Mouse (Mus musculus) spleen, embryonic (tissue): ENCODE data around the gene Atp13a3.
"Not testable (repeated sequence)": the region's sequence is repeated elsewhere in the genome, so short reads cannot be mapped to it uniquely, and the experiment has no call there.

Experiments used
- CTCF ChIA-PET: fragments of 350-600 bp; sonication (Branson Sonifier 250); formaldehyde crosslinking; loops from one replicate; lab custom pipeline; 2022; lab: Charles Lee

Atp13a3 gene

GRCm38 (mm10) chr16:30364604-30365003 is 41.2 kb downstream of the Atp13a3 start:
- CTCF ChIA-PET, result no interaction called here

DNA sequence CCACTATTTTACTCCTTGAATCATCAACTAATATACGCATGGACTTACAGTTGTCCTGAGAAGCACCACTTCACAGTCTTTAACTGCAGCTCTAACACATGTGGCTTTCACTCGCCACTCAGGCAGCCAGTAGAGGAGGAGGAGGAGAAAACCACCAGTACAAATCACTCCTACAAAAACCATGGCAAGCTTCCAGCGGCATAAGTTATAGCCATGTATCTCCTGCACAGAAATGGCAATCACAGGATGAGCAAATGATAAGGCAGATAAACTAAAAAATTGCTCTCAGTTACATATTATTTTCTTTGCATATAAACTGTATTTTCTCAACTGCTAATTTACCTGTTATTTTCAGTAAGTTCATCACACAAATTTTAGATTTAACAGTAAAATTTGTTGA is 43.2 kb downstream of the Atp13a3 start:
- CTCF ChIA-PET, result no interaction called here

DNA sequence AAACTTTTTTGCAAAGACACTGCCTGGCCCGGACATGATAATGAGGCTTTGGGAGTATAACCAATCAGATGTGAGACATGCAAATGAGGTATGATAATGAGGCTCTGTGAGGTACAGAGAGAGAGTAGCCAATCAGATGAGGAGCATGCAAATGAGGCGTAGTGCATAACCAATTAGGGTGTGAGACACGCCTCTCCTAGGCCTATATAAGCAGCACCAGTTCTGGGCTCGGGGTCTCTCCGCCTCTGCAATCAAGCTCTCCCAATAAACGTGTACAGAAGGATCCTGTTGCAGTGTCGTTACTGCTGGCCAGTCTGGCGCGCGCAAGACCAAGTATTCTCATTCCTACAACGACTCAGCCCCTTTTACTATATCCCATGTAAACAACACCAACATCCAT is 52.3 kb downstream of the Atp13a3 start:
- CTCF ChIA-PET, result not testable (repeated sequence)

DNA sequence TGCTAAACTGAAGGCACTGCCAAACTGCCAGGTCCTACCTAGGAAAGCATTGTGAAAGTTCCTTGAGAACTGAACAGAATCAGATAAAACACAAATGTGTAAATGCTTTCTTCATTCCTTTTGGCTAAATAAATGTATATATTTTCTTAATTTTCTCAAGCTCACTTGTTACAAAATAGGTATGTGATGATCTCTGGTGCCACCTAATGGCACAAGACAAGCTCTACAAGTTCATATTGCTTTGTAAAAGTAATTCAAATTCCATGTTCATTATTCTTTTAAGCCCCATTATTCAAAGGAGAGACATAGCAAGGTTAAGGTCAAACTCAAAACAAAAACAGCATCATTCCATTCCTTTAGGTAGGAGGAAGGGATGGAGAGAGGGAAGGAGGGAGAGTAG is 91.5 kb downstream of the Atp13a3 start:
- CTCF ChIA-PET, result no interaction called here

- CTCF ChIA-PET, result interaction anchor here (0.6 kb wide), 1 partner anchor 358 kb away, joined by 3 read pairs; no protein-coding TSS in a partner anchor
Observed at GRCm38 (mm10) chr16:30310647-30311046, 95.1 kb downstream of the Atp13a3 start, which contains the start of gene Gp5. Gene Gp5, minus strand, starts transcription at chr16:30310779.

DNA sequence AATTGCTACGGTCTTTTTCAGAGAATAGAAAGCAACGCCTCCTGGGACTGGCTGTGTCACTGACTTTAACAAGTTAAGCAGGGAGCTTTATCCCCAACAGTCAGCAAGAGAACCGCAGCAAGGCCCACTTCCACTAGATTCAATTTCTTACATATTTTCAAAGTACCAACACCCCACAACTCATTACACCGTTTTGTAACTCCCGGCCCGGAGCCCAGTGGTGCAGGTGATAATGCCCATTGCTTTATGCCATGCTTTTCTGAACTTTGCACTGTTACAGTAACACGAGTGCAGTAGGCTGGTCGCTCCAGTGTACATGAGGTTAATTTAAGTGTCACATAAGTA is 95.6 kb downstream of the Atp13a3 start:
- CTCF ChIA-PET, result interaction anchor here (0.6 kb wide), 1 partner anchor 357 kb away, joined by 3 read pairs; no protein-coding TSS in a partner anchor

DNA sequence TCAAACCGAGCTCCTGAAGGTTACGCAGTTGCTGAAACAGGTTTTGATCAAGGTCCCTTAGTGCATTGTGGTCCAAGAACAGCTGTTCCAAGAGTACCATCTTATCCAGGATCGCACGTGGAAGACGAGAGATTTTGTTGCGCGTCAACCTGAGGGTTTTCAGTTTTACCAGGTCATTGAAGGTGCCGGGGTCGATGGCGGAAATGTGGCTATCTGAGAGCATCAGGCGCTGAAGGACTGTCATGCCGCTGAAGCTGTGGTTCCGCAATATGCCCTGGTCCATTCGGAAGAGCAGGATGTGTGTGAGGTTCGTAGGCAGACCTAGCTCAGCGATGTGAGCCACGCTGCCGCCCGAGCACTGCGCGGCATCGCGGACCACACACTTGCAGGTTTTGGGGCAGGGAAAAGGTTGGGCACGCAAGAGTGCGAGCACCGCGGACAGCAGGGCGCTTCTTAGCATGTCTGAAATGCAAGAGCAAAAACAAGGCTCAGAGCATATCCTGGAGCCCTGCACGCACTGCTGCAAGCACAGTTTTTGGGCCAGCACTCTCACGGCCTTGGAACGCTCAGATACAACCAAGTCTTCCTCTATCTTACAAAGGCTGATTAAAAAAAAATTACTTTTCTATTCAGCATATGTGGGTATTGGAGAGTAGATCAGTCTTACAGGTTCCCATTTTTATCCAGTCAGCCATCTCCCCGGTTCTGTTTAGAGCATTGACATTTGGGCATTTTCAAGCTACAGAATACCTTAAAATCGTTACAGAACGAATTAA is 96.2 kb downstream of the Atp13a3 start:
- CTCF ChIA-PET, result no interaction called here

GRCm38 (mm10) chr16:30308616-30309394 is 97.0 kb downstream of the Atp13a3 start:
- CTCF ChIA-PET, result no interaction called here

DNA sequence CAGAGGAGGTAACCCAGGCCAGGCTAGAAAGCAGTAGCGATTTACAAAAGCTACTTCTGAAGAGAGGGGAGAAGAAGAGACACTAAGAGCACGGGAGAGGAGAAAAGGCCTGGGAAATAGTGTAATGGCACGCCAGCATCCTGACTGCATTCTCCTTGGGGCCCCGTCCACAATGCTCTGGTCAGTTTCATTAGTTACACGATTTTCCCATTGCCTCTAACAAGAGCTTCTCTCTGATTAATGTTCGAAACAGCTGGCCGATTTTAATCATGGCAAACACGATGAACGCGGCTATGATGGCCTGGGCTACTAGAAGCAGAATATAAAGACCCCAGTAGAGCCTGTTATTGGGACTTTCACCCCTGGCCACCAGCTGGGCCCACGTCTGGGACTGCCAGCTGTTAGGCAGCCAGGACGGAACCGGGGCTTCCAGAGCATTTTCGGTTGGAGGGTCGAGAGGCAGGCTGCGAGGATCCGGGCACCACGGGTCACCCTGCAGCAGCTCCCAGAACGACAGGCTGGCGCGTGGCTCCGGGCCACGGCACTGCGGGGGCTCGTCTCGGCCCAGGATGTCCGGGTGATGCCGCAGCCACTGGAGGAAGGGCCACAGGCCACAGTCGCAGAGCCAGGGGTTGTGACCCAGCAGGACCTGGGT is 97.7 kb downstream of the Atp13a3 start:
- CTCF ChIA-PET, result no interaction called here

DNA sequence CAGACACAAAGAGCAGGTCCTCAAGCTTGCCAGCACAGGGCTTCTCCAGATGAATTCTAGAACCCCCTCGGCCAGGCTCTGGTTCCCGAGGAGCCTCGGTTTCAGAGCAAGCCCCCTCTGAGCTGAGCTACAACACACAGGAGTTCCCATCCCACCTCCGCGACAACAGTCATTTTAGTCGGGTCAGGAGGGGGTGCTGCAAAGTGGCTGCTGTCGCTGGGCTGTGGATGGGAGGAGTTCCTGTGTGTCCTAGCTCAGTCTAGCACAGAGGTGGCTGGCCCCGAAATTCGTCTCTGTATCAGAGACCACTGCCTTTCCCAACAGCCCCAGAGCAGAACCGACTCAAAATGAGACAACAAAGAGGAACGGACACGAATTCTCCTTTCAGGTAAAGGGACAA is 98.5 kb downstream of the Atp13a3 start:
- CTCF ChIA-PET, result no interaction called here

GRCm38 (mm10) chr16:30306102-30306501 is 99.7 kb downstream of the Atp13a3 start:
- CTCF ChIA-PET, result interaction anchor here (0.5 kb wide), 1 partner anchor 69 kb away, joined by 10 read pairs; no protein-coding TSS in a partner anchor

DNA sequence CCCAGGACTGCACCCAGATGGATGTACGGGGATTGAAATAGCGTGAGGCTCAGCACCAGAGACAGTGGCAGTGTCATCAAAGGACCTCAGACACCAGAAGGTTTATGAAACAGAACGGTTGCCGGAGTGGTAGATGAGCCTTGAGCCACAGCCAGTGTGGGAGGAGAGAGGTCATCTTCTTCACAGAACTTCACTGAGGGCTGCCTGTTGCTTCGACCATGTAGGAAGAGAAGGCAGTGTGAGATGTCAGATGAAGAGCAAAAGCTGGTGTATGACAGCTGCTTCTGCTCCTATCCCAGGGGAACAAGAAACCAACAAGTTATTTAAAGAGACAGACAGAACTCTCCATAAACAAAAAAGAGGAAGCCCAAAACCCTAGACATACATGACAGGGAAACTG is 101.5 kb downstream of the Atp13a3 start:
- CTCF ChIA-PET, result no interaction called here

- CTCF ChIA-PET, result no interaction called here
Observed at GRCm38 (mm10) chr16:30303411-30303810, 102.4 kb downstream of the Atp13a3 start.

DNA sequence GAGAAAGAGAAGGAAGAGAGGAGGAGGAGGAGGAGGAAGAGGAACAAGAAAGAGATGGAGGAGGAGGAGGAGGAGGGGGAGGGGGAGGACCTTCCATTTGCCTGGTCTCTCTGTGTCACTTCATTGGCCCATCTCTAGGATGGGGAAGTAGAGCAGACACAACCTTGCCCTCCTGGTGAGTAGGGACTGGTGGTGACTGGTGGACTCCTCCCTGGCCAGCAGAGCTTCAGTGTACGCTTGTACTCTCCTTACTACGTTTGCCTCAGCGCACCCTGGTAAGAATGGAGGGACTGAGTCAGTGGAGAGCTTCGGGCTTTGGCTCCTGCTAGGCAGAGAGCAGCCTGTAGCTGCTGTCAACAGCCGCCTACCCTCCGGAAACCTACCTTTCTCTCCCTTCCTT is 103.1 kb downstream of the Atp13a3 start:
- CTCF ChIA-PET, result no interaction called here

DNA sequence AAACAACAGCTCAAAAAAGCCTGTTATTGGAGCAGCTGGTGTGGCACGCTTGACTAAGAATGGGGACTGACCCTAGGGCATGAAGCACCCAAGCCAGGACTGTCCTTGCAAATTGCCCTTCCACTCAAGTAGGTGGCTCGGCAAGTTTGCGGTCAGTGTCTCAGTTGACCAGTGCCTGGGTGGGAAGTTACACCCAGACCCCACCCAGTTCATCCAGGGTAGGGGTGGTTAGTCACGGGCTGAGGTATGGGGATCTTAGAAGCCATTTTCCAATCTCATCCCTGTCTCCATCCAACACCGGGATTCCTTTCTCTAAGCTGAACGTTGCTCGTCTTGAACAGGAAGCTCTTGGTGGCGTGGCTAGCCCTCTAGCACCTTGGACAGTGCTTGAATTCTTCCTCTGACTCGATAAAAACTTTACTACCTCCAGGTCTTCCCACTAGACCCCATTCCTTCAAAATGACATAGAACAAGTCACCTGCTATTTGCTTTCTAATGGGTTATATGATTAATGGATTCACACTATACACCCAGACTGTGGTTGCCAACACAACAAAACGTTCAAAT is 106.0 kb downstream of the Atp13a3 start:
- CTCF ChIA-PET, result no interaction called here

DNA sequence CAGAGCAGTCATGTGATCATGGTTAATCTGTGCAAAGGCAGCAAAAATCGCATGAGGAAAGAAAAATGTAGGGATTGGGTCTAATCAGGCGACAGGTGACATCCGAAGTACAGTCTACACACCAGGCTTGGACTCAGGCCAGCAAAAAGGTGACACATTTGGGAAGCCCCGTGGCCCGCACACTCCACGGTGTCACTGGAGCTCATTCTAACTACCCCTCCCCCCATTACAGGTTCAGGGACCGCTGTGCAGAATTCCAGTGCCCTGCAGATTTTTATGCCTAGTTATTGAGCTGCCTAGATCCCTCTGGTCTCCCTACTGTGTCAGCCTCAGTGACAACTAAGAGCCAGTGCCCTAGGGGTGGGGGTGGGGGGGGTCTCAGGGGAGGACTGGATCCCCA is 108.3 kb downstream of the Atp13a3 start:
- CTCF ChIA-PET, result no interaction called here

DNA sequence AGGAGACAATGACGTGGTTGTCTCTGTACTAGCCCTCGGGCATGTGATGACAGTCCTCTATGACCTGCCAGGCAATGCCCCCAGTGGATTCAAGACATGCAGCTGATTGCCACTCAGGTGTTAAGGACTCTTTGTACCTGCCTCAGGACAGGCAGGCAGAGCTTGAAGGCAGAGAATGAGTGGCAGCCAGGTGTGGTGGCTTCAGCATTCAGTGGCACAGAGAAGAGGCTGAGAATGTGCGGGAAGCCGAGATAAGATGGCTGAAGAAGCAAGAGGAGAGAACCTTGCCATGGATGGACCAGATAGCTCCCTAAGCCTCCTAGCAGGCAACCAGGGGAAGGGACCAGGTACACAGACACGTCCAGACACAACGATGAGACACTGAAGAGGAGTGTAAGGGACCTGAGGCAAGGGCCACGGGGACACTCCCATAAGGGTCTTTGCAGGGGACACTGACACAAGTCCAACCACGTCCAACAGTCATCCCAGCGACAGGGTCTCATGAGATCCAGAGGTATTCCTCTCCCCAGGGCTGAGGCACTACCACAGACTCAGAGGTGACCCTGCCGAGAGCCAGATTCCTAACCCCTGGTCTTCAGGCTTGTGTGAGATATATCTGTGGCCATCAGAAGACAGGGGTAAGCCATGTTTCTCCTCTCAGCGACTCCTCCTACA is 109.0 kb downstream of the Atp13a3 start:
- CTCF ChIA-PET, result interaction anchor here (0.5 kb wide), 1 partner anchor 63 kb away, joined by 3 read pairs; no protein-coding TSS in a partner anchor

- CTCF ChIA-PET, result no interaction called here
Observed at GRCm38 (mm10) chr16:30295106-30295505, 110.7 kb downstream of the Atp13a3 start.

- CTCF ChIA-PET, result no interaction called here
Observed at GRCm38 (mm10) chr16:30290436-30290835, 115.3 kb downstream of the Atp13a3 start.

DNA sequence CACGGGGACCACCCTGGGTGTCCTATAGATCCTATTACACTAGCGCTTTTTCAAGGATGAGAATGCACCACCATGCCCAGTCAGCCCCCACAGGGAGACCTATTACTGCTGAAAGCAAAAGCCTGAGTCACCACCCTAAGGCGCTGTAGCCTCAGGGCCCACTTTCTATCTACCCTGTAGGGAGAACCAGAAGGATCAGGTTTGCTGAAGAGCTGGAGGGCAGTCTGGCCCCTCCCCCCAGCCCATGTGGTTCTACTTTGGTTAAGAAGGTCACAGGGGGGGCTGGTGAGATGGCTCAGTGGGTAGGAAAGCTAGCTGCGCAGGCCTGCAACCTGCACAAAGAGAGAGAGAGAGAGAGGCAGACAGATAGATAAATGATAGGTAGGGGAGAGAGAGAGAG is 120.1 kb downstream of the Atp13a3 start:
- CTCF ChIA-PET, result interaction anchor here (0.5 kb wide), 1 partner anchor 36 kb away, joined by 5 read pairs; no protein-coding TSS in a partner anchor

DNA sequence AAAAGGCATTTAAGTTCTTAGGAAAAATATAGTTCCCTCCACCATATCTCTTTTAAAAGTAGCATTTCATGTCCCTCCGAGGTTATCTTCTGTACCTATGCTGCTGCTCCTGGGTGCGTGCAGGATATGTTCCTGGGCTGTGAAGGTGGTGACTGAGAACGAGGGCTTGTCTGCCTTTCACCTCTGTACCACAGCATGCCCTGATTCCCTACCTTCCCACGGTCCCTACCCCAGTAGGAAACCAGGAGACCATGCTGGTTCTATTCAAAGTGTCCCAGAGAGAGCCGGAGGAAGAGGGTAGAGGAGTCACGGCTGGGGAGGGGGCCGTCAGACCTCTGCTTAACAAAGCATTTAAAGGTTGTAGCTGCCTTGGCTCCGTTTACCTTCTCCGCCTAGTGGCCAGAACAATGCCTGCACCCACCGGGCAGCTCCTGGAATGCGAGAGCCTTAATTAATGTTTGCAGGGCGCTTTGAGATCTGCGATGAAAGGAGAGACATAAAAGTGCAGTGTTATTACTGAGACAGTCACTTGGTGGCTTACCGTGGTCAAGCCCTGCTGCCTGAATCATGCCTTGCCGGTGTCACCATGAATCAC is 121.9 kb downstream of the Atp13a3 start:
- CTCF ChIA-PET, result no interaction called here
